Mouse (Mus musculus) lung, postnatal 4 days (tissue): ENCODE data around the gene Wdfy4.

Source experiments
- DNase-seq, 2 experiments: peaks; one replicate each; pipeline ENCODE4 v3.0.0; 2021

Gene Wdfy4

DNA sequence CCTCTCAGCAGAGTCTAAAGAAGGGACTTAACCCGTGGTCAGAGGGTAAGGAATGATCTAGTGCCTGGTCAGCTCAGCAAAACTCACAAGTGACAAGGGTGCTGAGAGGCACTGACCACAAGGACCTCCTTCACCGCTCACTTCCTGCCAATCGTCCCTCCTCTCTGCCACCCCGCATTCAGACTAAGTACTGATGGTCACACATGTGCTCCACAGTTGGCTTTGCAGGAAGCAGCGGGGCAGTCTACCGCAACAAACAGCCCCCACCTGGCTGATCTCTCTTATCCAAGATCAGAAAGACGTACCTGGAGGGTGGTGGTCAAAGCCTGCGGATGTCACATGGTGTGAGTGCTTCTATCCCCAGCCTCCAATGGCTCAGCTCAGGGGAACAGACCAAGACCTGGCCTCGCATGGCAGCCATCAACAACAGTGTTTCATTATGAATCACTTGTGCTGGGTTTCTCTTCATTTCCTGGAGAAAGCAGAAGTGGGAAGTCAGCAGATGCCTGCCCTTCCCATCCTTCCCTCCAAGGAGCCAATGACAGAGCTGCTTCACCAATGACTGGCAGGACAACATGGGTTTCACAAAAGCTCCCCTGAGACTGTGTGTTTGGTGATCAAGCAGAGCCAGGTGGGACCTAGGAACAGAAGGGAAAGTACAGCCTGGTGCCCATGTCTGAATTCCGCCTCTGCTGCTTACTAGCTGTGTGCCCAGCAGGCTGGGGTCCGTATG, at the start of gene Wdfy4:
Wdfy4 (minus strand) TSS at position 441 of the 733 bp plus-strand sequence.
- peak; percentile 51 to 56 for DNase-seq

DNA sequence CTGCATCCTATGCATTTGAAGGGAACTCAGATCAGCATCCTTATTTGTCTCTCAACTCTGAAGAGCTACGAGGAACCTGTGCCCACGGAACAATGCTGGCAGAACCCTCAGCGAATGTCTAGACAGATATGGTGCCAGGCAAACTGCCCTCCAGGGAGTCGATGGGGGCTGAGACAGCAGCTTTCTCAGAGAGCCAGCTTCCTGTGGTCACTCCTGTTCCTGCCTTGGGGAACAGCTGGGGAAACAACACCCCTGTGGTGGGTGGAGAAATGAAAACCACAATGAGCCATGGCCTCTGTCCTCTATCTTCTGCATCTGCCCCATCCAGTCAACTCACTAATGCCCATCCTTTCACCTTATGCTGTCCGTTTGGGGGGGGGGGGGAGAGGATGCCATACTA, 46.7 kb upstream of the Wdfy4 start:
- DNase-seq, result peak in 1 of 2 experiments; percentile 28

DNA sequence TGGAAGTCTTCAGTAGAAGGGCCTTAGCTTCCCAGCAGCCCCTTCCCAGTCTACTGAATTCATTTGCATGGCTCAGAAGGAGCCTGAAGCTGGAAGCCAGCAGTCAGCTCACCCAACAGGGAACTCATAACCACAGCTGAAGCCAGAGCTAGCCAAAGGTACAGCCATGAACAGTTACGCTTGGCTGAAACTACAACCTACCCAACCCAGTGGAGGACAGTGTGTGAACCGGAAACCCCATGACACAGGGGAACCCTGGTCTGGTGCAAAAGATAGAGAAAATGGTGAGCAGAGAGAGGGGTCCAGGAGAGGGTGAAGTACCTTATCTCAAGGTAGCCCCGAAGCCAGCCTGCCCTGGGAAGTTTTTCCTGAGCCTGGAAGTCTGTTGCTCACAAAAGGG, 46.0 kb upstream of the Wdfy4 start:
- DNase-seq, result no peak

DNA sequence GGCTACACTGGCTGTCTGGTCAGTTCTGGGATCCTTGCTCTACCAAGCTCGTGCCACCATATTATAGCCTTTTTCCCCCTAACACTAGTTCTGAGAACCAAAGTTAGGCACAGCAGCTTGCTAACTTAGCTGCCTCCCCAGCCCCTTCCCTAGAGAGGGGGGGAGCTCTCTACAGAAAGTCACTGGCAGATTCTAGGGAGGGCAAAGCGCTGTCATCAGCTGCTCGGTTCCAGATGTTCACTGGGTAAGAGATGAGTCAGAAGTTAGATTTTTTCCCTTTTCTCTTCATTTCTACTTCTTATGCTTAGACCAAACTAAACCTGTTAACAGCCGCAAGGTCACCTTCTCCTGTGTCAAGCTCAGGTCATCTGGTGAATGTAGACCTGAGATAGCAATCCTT, 45.4 kb upstream of the Wdfy4 start:
- no peak for DNase-seq

DNA sequence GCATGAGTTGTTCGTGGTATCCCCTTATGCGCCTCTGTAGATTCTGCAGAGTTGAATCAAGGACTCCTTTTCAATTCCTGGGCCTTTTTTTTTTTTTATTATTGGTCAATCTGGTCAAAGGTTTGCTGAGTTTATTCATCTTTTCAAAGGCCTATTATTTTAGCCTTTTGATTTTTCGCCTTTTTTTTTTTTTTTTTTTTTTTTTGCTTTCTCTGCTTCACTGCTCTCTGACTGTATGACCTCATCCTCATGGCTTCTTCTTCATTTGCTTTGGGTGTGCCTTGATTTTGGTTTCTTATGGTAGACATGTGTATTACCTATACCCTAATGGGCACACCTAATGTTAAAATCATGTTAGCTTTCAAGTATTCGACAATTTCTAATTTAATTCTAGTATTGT, 39.9 kb upstream of the Wdfy4 start:
- DNase-seq, result no peak

DNA sequence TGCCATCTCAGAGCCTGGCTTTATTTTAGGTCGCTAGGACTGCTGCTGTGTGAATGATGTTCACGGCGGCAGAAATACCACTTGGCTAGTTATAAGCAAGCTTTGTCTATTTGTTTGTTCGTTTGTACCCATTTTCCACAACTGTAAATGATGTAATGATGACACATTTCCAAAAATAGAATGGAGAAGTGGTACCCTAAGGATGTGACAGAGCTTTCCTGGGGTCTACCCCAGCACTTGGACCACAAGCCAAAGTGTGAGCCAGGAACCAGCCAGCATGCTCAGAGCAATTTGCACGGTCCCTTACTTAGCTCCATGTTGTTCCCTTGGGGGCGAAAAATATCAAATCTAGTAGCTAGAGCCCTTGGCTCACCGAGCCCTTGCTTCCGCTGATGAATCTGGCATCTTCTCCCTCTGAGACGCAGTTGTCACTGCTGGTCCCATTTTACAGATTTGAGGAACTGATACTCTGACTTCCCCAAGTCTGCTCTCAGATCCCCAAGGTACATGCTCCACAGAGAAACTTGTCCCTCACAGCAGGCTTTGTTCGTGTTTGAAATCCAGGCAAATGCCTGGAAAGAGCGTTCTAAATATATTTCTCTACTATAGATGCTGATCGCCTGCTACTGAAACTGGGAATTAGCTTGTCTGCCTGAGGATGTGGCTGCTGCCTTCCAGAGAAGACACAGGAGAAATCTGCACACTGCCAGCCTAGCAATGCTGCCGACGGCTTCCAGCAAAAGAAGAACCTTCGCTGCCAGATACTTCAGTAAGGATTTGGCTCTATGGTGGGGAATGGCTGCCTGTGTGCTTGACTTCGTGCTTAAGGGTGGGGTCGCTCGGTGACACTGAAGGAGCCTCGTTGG, 31.3 kb upstream of the Wdfy4 start:
- DNase-seq, result no peak

DNA sequence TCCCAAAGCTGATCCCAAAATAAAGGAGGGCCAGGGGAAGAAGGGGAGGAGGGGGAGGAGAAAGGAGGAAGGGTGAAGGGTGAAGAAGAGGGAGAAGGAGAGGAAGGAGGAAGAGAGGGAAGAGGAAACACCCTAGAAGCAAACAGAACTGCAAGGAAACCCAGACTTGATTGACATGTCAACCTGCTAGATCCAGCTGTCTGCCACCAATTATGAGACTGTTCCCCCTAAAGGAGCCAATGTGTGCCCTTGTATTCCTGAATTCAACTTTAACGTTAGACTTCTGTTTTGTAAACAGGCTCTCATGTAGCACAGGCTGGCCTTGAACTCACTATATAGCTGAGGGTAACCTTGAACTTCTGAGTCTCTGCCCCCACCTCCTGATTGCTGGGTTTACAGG, 29.9 kb upstream of the Wdfy4 start:
- no peak for DNase-seq

DNA sequence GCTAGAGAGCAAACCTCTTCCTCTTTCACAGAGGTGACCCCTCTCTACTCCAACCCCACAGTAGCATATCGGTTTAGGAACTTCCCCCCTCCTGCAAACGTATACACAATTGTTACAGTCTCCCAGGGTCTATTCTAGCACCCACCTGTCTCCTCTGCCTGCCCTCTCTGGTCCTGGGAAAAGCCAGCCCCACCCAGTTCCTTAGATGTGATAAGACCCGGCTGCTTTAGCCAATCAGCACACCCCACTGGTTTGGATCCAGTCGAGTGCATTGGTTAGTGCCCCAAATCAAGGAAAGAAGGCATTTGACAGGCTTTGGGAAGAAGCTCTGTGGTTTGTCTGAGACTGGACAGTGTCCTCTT, 29.4 kb upstream of the Wdfy4 start:
- no peak for DNase-seq

DNA sequence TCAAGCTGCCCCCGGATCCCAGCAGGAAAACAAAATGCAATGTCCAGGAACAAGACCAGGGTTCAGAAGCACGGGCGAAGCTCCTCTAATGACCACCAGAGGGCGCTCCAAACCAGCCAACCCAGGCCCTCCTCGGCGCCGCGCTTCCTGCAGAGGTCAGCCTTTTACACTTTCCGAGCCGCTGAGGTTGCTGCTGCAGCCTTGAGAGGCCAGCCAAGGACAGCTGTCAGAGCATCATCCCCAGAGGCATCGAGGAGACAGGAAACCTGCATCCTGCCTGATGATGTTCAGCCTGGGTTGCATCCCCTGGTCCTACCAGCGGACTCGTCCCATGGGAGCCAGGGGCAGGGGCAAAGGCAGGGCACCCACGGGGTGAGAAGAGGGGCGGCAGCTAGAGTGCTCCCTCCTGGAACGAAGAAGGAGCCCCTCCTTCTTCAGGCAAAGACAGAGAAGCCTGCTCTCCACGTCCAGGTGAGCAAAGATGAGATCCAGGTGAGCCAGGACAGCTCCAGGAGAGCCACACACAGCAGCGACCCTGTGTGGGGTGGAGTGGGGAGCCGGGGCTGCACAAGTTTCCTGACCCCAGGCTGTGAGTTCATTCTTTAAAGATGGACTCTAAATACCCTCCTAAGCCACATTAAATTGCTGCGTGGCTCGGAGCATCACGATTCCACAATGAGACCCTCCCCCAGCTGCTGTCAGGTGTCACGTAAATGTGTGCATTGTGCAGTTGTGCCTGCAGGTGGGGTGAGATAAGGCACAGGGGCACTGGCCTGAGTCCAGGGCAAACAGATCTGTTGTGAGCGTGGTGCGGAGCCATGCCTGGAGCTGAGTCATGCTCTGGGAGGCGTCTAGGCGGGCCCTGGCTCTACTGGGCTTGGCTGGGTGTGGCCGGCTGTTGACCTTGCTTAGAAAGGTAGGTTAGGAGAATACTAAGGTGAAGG, 28.8 kb upstream of the Wdfy4 start, which contains the start of gene Arhgap22:
Arhgap22 (plus strand) TSS at position 204 of the 944 bp plus-strand sequence.
- DNase-seq, result peak; percentile 79 to 87

DNA sequence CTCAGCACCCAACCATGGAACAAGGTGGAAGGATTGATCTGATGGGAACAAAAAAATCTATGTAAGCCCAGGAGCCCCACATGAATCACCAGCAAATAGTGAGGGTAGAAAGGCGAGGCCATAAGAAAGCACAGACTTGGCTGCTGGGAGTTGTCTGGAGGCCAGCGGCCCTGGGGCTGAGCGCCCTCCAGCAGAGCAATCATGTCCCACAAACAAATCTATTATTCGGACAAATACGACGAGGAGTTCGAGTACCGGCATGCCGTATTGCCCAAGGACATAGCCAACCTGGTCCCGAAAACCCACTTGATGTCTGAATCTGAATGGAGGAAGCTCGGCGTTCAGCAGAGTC, 27.6 kb upstream of the Wdfy4 start:
- no peak for DNase-seq

DNA sequence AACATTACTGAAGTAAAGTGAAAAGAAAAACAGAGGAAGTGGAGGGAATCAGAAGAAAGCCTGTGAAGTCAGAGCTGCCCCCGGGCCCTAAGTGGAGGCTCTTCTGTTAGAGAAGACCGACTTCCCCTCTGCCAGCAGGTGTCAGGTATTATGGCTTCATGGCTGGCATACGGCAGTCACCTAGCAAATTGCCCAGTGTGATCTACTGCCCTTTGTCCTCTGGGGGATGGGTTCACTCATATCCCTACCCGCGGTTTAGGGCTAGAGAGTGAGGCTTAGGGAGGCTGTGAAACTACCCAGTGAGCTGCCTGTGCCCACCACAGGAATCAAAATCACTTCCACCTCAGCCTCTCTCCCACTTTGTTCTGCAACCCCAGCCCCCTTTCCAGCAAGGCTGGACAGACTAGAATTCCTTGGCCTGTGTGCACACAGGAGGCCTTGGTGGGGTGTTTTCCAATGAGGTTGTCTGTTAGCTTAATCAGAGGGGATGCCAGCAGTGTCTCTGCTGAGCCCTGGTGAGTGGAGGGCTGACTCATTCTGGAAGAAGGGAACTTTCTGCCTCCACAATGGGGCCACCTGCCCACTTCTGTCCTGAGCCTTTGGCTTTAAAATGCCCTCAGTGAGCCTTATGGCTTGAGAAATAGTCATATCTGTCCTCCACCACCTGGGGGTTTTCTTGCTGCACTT, 27.1 kb upstream of the Wdfy4 start:
- no peak for DNase-seq

DNA sequence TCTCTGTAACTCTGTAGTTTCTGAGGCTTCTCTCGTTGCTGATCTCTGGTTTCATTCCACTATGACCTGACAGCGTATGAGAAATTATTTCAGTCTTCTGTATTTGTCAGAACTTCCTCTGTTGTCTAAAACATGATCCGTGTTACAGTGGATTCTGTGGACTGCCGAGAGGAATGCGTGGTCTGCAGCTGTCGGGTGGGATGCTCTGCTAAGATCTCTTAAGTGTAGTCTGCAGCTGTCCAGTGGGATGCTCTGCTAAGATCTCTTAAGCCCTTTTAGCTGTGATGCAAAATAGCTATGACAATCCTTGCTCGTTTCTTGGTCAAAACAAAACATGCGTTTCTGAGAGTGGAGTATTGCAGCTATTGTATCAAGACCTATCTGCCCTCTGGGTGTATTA, 25.5 kb upstream of the Wdfy4 start:
- no peak for DNase-seq

DNA sequence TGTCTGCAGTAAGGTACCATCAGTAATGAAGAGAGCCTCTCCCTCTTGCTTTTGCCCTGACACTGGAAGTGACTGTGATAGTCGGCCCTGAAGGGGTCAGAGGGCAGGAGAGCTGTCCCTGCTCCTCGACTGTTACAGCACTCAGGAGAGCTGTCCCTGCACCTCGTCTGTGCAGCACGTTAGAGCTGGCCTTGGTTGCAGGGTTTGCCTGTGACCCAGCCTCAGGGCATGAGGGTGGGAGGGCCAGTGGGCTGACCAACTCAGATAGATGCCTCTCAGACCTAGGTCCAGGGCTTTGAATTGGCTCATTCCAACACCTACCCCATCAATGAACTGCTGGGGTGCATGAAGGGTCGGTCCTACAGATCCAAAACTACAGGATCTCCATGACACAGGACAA, 23.0 kb upstream of the Wdfy4 start:
- no peak for DNase-seq

DNA sequence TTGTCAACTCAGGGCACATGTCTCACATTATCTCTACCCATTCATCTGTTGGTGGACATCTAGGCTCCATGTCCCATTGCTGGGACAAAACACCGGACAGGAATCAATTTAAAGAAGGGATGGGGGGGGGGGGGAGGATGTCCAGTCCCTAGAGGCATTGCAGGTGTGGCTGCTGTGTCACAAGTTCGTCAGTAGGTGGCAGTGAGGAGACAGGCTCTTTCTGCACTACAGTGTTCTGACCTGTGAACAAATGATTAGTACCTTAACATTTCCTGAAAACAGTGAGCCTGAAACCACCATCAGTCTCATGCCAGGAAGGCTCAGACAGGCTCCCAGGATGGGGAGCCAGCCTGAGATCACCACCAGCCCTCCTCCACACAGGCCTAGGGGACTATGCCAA, 21.7 kb upstream of the Wdfy4 start:
- DNase-seq, result peak in 1 of 2 experiments; percentile 36

DNA sequence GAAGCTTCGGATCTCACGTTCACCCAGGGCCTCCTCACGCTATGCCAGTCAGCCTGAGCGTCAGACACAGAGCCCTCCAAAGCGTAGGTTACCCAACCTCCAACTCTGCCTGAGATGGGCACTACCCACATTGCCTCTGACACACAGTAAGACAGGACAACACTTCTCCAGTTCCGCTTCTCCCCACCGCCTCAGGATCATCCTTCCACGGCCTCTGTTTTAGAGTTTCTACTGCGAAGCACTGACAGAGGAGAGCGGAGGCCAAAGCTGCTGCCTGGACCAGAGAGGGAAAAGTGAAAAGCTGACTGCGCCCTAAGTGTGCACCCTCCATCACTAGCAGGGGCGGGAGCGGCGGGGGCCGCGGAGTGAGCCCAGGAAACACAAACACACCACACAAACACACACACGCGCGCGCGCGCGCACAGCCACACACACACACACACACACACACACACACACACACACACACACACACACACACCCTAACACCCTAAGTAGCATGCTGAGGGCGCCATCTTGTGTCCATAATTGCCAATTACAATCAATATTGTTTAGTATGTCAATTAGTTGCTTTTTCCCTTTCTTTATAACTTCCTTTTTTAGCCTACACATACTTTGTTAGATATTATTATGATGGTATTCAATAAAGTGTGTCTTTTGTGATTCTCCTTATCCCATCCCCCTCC, 20.1 kb upstream of the Wdfy4 start:
- DNase-seq, result no peak

DNA sequence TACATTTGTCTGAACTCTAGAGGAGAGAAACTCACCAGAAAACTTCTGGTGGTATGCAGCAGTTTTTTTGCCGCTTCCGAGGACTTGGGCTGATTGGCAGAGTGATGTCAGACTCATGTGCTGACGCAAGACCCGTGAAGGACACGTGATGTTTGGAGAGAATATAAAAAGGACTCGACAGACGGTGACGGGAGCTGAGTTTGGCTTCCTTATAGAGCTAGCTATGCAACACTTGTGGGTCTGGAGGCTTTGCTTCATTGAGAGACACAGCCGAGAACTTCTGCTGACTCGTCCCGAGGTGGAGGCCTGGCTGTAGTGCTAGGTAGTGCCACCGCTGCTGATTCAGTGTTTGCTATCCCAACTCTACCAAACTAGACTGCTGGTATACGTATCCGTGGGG, 18.5 kb upstream of the Wdfy4 start:
- DNase-seq, result peak in 1 of 2 experiments; percentile 42

DNA sequence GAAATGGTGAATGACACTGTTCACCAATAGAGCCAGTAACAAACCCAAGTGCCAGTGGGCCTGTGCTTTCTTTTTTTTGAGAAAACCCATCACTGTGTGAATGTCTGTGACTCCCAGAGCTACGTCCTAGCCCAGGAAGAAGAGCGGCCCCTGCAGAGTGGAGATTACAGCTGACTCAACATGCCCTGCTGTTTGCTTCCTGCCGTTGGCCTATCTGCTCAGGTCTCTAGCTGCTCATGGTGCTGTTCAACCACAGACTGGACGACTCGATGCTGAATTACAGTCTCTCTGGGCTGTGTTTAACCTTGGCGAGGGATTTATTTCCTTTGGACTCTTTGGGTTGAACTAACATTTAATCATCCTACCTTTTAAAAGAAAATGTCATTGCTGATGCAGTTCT, 17.6 kb upstream of the Wdfy4 start:
- no peak for DNase-seq

DNA sequence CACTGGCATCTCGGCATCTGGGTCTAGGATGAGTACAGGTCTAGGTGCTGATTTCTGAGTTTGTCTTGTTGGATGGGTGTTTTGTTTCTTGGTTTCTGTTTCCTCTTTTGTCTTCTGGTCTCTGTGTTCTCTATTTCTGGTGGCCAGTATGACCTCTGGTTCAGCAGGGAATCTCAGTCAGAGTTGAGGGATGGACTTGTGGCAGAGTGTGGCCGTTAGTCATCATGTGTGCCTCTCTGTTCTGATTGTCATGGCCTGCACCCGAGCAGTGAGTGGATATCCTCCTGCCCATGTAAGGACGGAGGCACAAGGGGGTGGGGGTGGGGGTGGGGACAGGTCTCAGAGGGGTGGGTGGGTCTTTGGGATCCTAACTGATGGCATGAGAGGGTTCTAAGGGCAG, 16.9 kb upstream of the Wdfy4 start:
- DNase-seq, result no peak

DNA sequence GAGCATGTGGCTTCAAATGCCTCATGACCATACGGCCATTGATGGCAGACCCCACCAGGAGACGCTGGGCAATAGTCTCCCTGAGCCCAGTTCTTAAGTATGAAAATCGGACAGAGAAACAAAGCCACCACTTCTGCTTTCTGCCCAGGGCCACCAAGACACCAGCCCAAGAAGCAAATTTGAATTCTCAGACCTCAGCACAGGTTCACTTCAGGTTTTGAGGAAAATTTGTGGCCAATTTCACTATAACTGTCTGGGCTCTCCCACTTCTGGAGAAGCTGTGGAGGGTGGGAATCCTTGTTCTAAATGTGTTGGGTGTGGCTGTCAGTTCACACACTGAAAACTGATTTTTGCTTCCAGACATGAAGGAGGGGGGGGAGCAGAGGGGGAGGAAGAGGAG, 8.9 kb upstream of the Wdfy4 start:
- peak in 1 of 2 experiments; percentile 20 for DNase-seq

DNA sequence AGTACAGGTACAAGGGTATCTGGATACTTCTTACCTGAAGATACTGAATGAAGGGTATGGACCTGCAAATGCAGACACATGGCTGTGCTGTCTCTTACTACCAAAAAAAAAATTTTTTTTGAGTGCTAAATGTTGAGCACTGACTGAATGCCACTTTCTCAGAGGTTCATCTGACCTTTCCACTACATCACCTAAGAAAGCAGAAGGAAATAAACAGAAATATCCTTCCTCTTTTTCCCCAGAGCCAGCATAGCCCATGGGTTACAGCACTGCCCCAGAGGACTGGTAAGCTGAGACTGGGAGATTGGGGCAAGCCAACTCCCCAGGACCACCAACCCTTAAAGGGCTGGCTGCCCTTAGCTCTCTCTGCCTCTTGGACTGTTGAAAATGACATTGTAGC, 8.5 kb upstream of the Wdfy4 start:
- DNase-seq, result no peak

DNA sequence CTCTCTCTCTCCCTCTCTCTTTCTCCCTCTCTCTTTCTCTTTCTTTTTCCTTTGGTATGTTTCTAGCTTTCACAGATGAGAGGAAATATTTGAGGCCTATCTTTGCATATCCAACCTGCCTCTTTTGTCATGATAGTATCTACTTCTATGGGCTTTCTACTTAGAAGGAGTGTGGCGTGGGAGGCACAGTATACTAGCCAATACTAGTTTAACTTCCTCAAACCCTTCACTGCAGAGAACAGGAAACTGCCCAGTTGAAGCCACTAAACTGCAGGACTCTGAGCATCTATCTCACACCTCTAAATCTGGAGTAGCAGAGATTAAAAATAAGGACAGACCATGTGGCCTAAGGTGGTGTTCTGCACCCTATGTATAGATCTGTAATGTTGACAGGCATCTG, 5.3 kb upstream of the Wdfy4 start:
- no peak for DNase-seq

DNA sequence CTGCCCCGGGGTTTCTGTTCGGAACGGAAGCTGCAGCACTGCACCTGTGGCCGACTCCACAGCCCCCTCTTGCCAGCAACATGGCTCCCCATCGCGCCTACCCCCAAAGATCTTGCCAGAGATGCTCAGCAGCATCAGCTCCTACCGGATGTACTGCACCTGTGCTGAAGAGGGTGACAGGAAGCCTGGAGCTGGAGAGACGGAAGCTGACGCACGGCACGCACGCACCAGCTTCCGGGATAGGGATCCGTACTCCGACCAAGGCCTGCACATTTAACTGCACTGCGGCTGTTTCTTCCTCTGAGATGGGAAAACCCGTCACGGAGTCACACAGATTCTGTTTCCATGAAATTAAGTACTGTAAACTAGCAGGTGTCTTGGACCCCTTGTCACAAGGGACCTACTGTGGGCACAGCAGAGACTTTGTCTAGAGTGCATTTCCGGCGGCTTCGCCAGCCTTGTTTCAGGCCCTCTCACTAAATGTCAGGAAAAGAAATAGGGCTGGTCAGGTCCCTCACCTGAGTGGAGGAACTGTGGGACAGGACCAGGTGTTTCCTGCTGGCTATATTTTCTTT, 4.6 kb upstream of the Wdfy4 start:
- DNase-seq, result no peak
